Mouse (Mus musculus): ENCODE results near the gene Rpl27a. TPM values are rescaled to one million over a fixed set of nuclear protein-coding genes. Genes with fewer than 3 reads are reported as not detected.
A peak's percentile ranks its signal among the peaks of the same experiment; 100 is the strongest.

Rpl27a gene
- polyA plus RNA-seq, 1 experiment from 2014 or later: 177 TPM

- Histone ChIP-seq H3K9me3 (ENCODE audit: control insufficient read depth, low read length) (no peaks in the 10 kb centered on the region), H3K36me3 (ENCODE audit: control insufficient read depth, insufficient read depth, low read length) (peaks cover 84% of the 10 kb centered on the region), H3K4me3 (ENCODE audit: low read depth, low read length) (no peak overlapping the region), H3K27ac (ENCODE audit: low read depth) (no peak overlapping the region), H3K9ac (ENCODE audit: low read length) (no peak overlapping the region), H3K27me3 (replicated peaks; ENCODE audit: control insufficient read depth, insufficient read depth, low read length) (no peaks in the 10 kb centered on the region), H3K4me1 (replicated peaks; ENCODE audit: control insufficient read depth, insufficient read depth, low read length) (no peaks in the 10 kb centered on the region), H3K4me2 (ENCODE audit: low read length) (no peak overlapping the region)
- DNase-seq (ENCODE audit: low spot score) (no peak), ATAC-seq (replicated peaks; ENCODE audit: low FRiP score, low TSS enrichment, low read depth) (no peak)
- WGBS: 77% methylated on average over 5 of the region's 5 CpGs
Measured at GRCm38 (mm10) chr7:109544792-109545191, 25.8 kb downstream of the Rpl27a start.

GRCm38 (mm10) chr7:109545255-109545993, 26.5 kb downstream of the Rpl27a start:
- no peak for ATAC-seq (replicated peaks; ENCODE audit: low FRiP score, low TSS enrichment, low read depth)
- no peak overlapping the region for H3K27ac ChIP-seq (ENCODE audit: low read depth)
- no peaks in the 10 kb centered on the region for H3K9me3 ChIP-seq (ENCODE audit: control insufficient read depth, low read length)
- no peaks in the 10 kb centered on the region for H3K4me1 ChIP-seq (replicated peaks; ENCODE audit: control insufficient read depth, insufficient read depth, low read length)
- H3K4me3 ChIP-seq (ENCODE audit: low read depth, low read length): no peak overlapping the region
- WGBS: 83% methylated on average over 10 of the region's 10 CpGs
- H3K4me2 ChIP-seq (ENCODE audit: low read length): no peak overlapping the region
- peaks cover 82% of the 10 kb centered on the region for H3K36me3 ChIP-seq (ENCODE audit: control insufficient read depth, insufficient read depth, low read length)
- no peak for DNase-seq (ENCODE audit: low spot score)
- H3K27me3 ChIP-seq (replicated peaks; ENCODE audit: control insufficient read depth, insufficient read depth, low read length): no peaks in the 10 kb centered on the region
- no peak overlapping the region for H3K9ac ChIP-seq (ENCODE audit: low read length)

- 85% methylated on average over 2 of the region's 2 CpGs for WGBS
- peaks cover 82% of the 10 kb centered on the region for H3K36me3 ChIP-seq (ENCODE audit: control insufficient read depth, insufficient read depth, low read length)
- no peak overlapping the region for H3K4me3 ChIP-seq (ENCODE audit: low read depth, low read length)
- no peaks in the 10 kb centered on the region for H3K9me3 ChIP-seq (ENCODE audit: control insufficient read depth, low read length)
- DNase-seq (ENCODE audit: low spot score) (no peak), ATAC-seq (replicated peaks; ENCODE audit: low FRiP score, low TSS enrichment, low read depth) (no peak)
- H3K9ac ChIP-seq (ENCODE audit: low read length): no peak overlapping the region
- H3K4me2 ChIP-seq (ENCODE audit: low read length): no peak overlapping the region
- H3K27ac ChIP-seq (ENCODE audit: low read depth): no peak overlapping the region
- no peaks in the 10 kb centered on the region for H3K4me1 ChIP-seq (replicated peaks; ENCODE audit: control insufficient read depth, insufficient read depth, low read length)
- no peaks in the 10 kb centered on the region for H3K27me3 ChIP-seq (replicated peaks; ENCODE audit: control insufficient read depth, insufficient read depth, low read length)
Measured at GRCm38 (mm10) chr7:109546186-109546585, 27.2 kb downstream of the Rpl27a start.

GRCm38 (mm10) chr7:109546726-109547125, 27.8 kb downstream of the Rpl27a start:
- Histone ChIP-seq H3K4me2 (ENCODE audit: low read length) (no peak overlapping the region), H3K9me3 (ENCODE audit: control insufficient read depth, low read length) (no peaks in the 10 kb centered on the region), H3K27me3 (replicated peaks; ENCODE audit: control insufficient read depth, insufficient read depth, low read length) (no peaks in the 10 kb centered on the region), H3K4me1 (replicated peaks; ENCODE audit: control insufficient read depth, insufficient read depth, low read length) (no peaks in the 10 kb centered on the region), H3K4me3 (ENCODE audit: low read depth, low read length) (no peak overlapping the region), H3K36me3 (ENCODE audit: control insufficient read depth, insufficient read depth, low read length) (peaks cover 82% of the 10 kb centered on the region), H3K27ac (ENCODE audit: low read depth) (no peak overlapping the region), H3K9ac (ENCODE audit: low read length) (no peak overlapping the region)
- WGBS: 85% methylated on average over 5 of the region's 5 CpGs
- no peak for DNase-seq (ENCODE audit: low spot score)
- no peak for ATAC-seq (replicated peaks; ENCODE audit: low FRiP score, low TSS enrichment, low read depth)

- Histone ChIP-seq H3K4me2 (ENCODE audit: low read length) (no peak overlapping the region), H3K9ac (ENCODE audit: low read length) (no peak overlapping the region), H3K27me3 (replicated peaks; ENCODE audit: control insufficient read depth, insufficient read depth, low read length) (no peaks in the 10 kb centered on the region), H3K36me3 (ENCODE audit: control insufficient read depth, insufficient read depth, low read length) (peaks cover 22% of the 10 kb centered on the region), H3K4me1 (replicated peaks; ENCODE audit: control insufficient read depth, insufficient read depth, low read length) (peaks cover 24% of the 10 kb centered on the region), H3K4me3 (ENCODE audit: low read depth, low read length) (no peak overlapping the region), H3K9me3 (ENCODE audit: control insufficient read depth, low read length) (no peaks in the 10 kb centered on the region), H3K27ac (ENCODE audit: low read depth) (no peak overlapping the region)
- DNase-seq (ENCODE audit: low spot score): no peak
- 53% methylated on average over 6 of the region's 6 CpGs for WGBS
- no peak for ATAC-seq (replicated peaks; ENCODE audit: low FRiP score, low TSS enrichment, low read depth)
Measured at GRCm38 (mm10) chr7:109559536-109559935, 40.6 kb downstream of the Rpl27a start.

GRCm38 (mm10) chr7:109561466-109562153, 42.7 kb downstream of the Rpl27a start:
- peaks cover 24% of the 10 kb centered on the region for H3K4me1 ChIP-seq (replicated peaks; ENCODE audit: control insufficient read depth, insufficient read depth, low read length)
- no peaks in the 10 kb centered on the region for H3K9me3 ChIP-seq (ENCODE audit: control insufficient read depth, low read length)
- DNase-seq (ENCODE audit: low spot score) (no peak), ATAC-seq (replicated peaks; ENCODE audit: low FRiP score, low TSS enrichment, low read depth) (no peak)
- WGBS: 39% methylated on average over 8 of the region's 8 CpGs
- H3K9ac ChIP-seq (ENCODE audit: low read length): no peak overlapping the region
- H3K27ac ChIP-seq (ENCODE audit: low read depth): no peak overlapping the region
- 0 out of 2 replicates have a peak overlapping the region, but pooled peaks have one; percentile 16 for H3K4me2 ChIP-seq (ENCODE audit: low read length)
- no peak overlapping the region for H3K4me3 ChIP-seq (ENCODE audit: low read depth, low read length)
- peaks cover 6% of the 10 kb centered on the region for H3K36me3 ChIP-seq (ENCODE audit: control insufficient read depth, insufficient read depth, low read length)
- no peaks in the 10 kb centered on the region for H3K27me3 ChIP-seq (replicated peaks; ENCODE audit: control insufficient read depth, insufficient read depth, low read length)

- peaks cover under 1% of the 10 kb centered on the region; the same call in 1 of the 2 replicates for H3K36me3 ChIP-seq (ENCODE audit: control insufficient read depth, insufficient read depth, low read length)
- peaks cover 24% of the 10 kb centered on the region for H3K4me1 ChIP-seq (replicated peaks; ENCODE audit: control insufficient read depth, insufficient read depth, low read length)
- no peak overlapping the region for H3K9ac ChIP-seq (ENCODE audit: low read length)
- H3K4me2 ChIP-seq (ENCODE audit: low read length): peak overlapping the region; percentile 23; the same call in 1 of the 2 replicates
- peak overlapping the region; percentile 64 for H3K27ac ChIP-seq (ENCODE audit: low read depth)
- no peaks in the 10 kb centered on the region for H3K27me3 ChIP-seq (replicated peaks; ENCODE audit: control insufficient read depth, insufficient read depth, low read length)
- WGBS: 21% methylated on average over 4 of the region's 4 CpGs
- H3K4me3 ChIP-seq (ENCODE audit: low read depth, low read length): no peak overlapping the region
- H3K9me3 ChIP-seq (ENCODE audit: control insufficient read depth, low read length): no peaks in the 10 kb centered on the region
- ATAC-seq (replicated peaks; ENCODE audit: low FRiP score, low TSS enrichment, low read depth) (no peak), DNase-seq (ENCODE audit: low spot score) (no peak)
Measured at GRCm38 (mm10) chr7:109562154-109562599, 43.2 kb downstream of the Rpl27a start.

- peak overlapping the region; percentile 23; the same call in 1 of the 2 replicates for H3K4me2 ChIP-seq (ENCODE audit: low read length)
- H3K27me3 ChIP-seq (replicated peaks; ENCODE audit: control insufficient read depth, insufficient read depth, low read length): no peaks in the 10 kb centered on the region
- peak overlapping the region; percentile 64; the same call in 1 of the 2 replicates for H3K27ac ChIP-seq (ENCODE audit: low read depth)
- no peak overlapping the region for H3K9ac ChIP-seq (ENCODE audit: low read length)
- WGBS: 37% methylated on average over 5 of the region's 5 CpGs
- no peaks in the 10 kb centered on the region for H3K36me3 ChIP-seq (ENCODE audit: control insufficient read depth, insufficient read depth, low read length)
- DNase-seq (ENCODE audit: low spot score): no peak
- no peak overlapping the region for H3K4me3 ChIP-seq (ENCODE audit: low read depth, low read length)
- no peak for ATAC-seq (replicated peaks; ENCODE audit: low FRiP score, low TSS enrichment, low read depth)
- no peaks in the 10 kb centered on the region for H3K9me3 ChIP-seq (ENCODE audit: control insufficient read depth, low read length)
- H3K4me1 ChIP-seq (replicated peaks; ENCODE audit: control insufficient read depth, insufficient read depth, low read length): peaks cover 24% of the 10 kb centered on the region
Measured at GRCm38 (mm10) chr7:109562676-109563075, 43.7 kb downstream of the Rpl27a start.
